Mouse (Mus musculus) embryonic fibroblast, embryonic 13.5 days (primary cell): ENCODE data around the gene Gas7. TPM values are rescaled to one million over a fixed set of nuclear protein-coding genes. Genes with fewer than 3 reads are reported as not detected.

Experiments
- H3K27ac ChIP-seq: 2 replicates; pipeline ENCODE4 v1.5.1; 2012; ENCODE audit warnings: low read length, control low read depth, inconsistent platforms; ENCODE audit not compliant: insufficient read depth
- H3K4me1 ChIP-seq: 2 replicates; pipeline ENCODE4 v1.6.1; 2011; ENCODE audit warnings: low read length; ENCODE audit not compliant: control insufficient read depth, insufficient read depth
- H3K4me3 ChIP-seq: 2 replicates; pipeline ENCODE4 v1.5.1; 2011; ENCODE audit warnings: mild to moderate bottlenecking, control low read depth, low read length; ENCODE audit not compliant: insufficient read depth
- CTCF ChIP-seq: IDR thresholded peaks from 2 replicates; pipeline ENCODE4 v1.5.1; 2011; ENCODE audit warnings: mild to moderate bottlenecking, control low read depth, low read length, moderate library complexity, borderline replicate concordance; ENCODE audit not compliant: insufficient read depth
- POLR2A ChIP-seq: IDR thresholded peaks from 2 replicates; pipeline ENCODE4 v1.6.1; 2011; ENCODE audit warnings: low read depth, mild to moderate bottlenecking, control low read depth, low read length, moderate library complexity
- polyA plus RNA-seq: library from polyadenylated mRNA; stranded (reverse); fragments of >200 nt; gene quantifications from 2 replicates; pipeline ENCODE4 v1.2.4, GENCODE M21; 2011; ENCODE audit warnings: low read depth; ENCODE audit not compliant: missing spikeins, insufficient read length

The Gas7 gene
- polyA plus RNA-seq, 1 experiment: 22.7 TPM

- Histone ChIP-seq H3K27ac (no peak overlapping the region), H3K4me3 (no peak overlapping the region), H3K4me1 (peaks cover 4% of the 10 kb centered on the region)
- TF ChIP-seq CTCF (no peak), POLR2A (no peak)
Observed at GRCm38 (mm10) chr11:67561631-67562030, 106.4 kb downstream of the Gas7 start.

- TF ChIP-seq POLR2A (no peak), CTCF (no peak)
- H3K4me1 ChIP-seq: peaks cover 5% of the 10 kb centered on the region
Observed at GRCm38 (mm10) chr11:67563141-67563540, 107.9 kb downstream of the Gas7 start.

GRCm38 (mm10) chr11:67564003-67564637 lies 108.9 kb downstream of the Gas7 start:
- Histone ChIP-seq H3K27ac (no peak overlapping the region), H3K4me1 (peaks cover 8% of the 10 kb centered on the region), H3K4me3 (no peak overlapping the region)
- TF ChIP-seq CTCF: no peak

More at GRCm38 (mm10) chr11:67563141-67563540, 107.9 kb downstream of the Gas7 start:
- peak overlapping the region; percentile 4; the same call in 1 of the 2 replicates for H3K27ac ChIP-seq
- no peak overlapping the region for H3K4me3 ChIP-seq

GRCm38 (mm10) chr11:67565512-67565911 lies 110.3 kb downstream of the Gas7 start:
- no peak overlapping the region for H3K27ac ChIP-seq
- TF ChIP-seq POLR2A (no peak), CTCF (no peak)

GRCm38 (mm10) chr11:67566704-67567103 lies 111.5 kb downstream of the Gas7 start:
- TF ChIP-seq POLR2A (no peak), CTCF (no peak)
- H3K4me3 ChIP-seq: no peak overlapping the region
- no peak overlapping the region for H3K27ac ChIP-seq
- peaks cover 8% of the 10 kb centered on the region for H3K4me1 ChIP-seq

More at GRCm38 (mm10) chr11:67565512-67565911, 110.3 kb downstream of the Gas7 start:
- no peak overlapping the region for H3K4me3 ChIP-seq
- peaks cover 8% of the 10 kb centered on the region for H3K4me1 ChIP-seq

GRCm38 (mm10) chr11:67567184-67567583 lies 111.9 kb downstream of the Gas7 start:
- Histone ChIP-seq H3K4me3 (no peak overlapping the region), H3K27ac (no peak overlapping the region), H3K4me1 (peaks cover 8% of the 10 kb centered on the region)
- TF ChIP-seq POLR2A: no peak
- TF ChIP-seq CTCF: no peak

GRCm38 (mm10) chr11:67567991-67568390 lies 112.8 kb downstream of the Gas7 start:
- H3K4me1 ChIP-seq: peaks cover 4% of the 10 kb centered on the region; the same call in 1 of the 2 replicates
- peak overlapping the region; percentile 54 for H3K27ac ChIP-seq
- TF ChIP-seq CTCF: no peak
- no peak for TF ChIP-seq POLR2A
- no peak overlapping the region for H3K4me3 ChIP-seq

- no peak for TF ChIP-seq CTCF
- no peak for TF ChIP-seq POLR2A
- no peak overlapping the region for H3K4me3 ChIP-seq
- H3K27ac ChIP-seq: peak overlapping the region; percentile 54
- H3K4me1 ChIP-seq: peaks cover 4% of the 10 kb centered on the region; the same call in 1 of the 2 replicates
Observed at GRCm38 (mm10) chr11:67568815-67569214, 113.6 kb downstream of the Gas7 start.

- peaks cover 4% of the 10 kb centered on the region; the same call in 1 of the 2 replicates for H3K4me1 ChIP-seq
- H3K4me3 ChIP-seq: no peak overlapping the region
- no peak overlapping the region for H3K27ac ChIP-seq
- no peak for TF ChIP-seq POLR2A
- TF ChIP-seq CTCF: no peak
Observed at GRCm38 (mm10) chr11:67570947-67571346, 115.7 kb downstream of the Gas7 start.

GRCm38 (mm10) chr11:67574344-67574743 lies 119.1 kb downstream of the Gas7 start:
- no peak for TF ChIP-seq POLR2A
- TF ChIP-seq CTCF: no peak
- Histone ChIP-seq H3K4me3 (no peak overlapping the region), H3K27ac (no peak overlapping the region), H3K4me1 (no peaks in the 10 kb centered on the region)
